Mouse (Mus musculus): ENCODE data around the gene Serpine2. TPM values are rescaled to one million over a fixed set of nuclear protein-coding genes. Genes with fewer than 3 reads are reported as not detected.

The Serpine2 gene
- polyA plus RNA-seq, 1 experiment from 2014 or later: 142 TPM

DNA sequence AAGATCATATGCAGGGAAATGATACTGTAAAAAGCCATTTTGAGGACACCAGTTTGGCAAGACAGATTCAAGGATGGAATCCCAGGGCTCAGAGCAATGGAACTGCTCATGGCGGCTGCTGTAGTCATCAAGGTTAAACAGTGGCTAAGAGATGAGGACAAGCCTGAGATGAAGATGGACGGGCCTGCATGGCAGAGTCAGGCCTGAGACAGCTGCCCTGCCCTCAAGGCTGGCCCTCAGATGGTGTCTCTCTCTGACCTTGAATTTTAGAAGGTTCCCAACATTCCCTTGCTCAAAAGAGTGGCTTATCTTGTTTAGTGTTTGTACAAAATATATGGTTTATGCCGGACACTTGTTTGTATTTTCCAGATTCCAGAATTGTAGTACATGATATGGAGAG lies 107.5 kb downstream of the Serpine2 start:
- no peaks in the 10 kb centered on the region for H3K27me3 ChIP-seq
- ATAC-seq (ENCODE audit: insufficient number of reproducible peaks, low FRiP score, low TSS enrichment, low read depth): no peak
- H3K9me3 ChIP-seq: no peaks in the 10 kb centered on the region
- peaks cover 6% of the 10 kb centered on the region; the same call in 1 of the 2 replicates for H3K4me1 ChIP-seq
- no peak overlapping the region for H3K27ac ChIP-seq
- peaks cover 3% of the 10 kb centered on the region; the same call in 1 of the 2 replicates for H3K36me3 ChIP-seq
- H3K9ac ChIP-seq: no peak overlapping the region
- 85% methylated on average over 3 of the region's 3 CpGs for WGBS
- H3K4me3 ChIP-seq: no peak overlapping the region
- H3K4me2 ChIP-seq: no peak overlapping the region

DNA sequence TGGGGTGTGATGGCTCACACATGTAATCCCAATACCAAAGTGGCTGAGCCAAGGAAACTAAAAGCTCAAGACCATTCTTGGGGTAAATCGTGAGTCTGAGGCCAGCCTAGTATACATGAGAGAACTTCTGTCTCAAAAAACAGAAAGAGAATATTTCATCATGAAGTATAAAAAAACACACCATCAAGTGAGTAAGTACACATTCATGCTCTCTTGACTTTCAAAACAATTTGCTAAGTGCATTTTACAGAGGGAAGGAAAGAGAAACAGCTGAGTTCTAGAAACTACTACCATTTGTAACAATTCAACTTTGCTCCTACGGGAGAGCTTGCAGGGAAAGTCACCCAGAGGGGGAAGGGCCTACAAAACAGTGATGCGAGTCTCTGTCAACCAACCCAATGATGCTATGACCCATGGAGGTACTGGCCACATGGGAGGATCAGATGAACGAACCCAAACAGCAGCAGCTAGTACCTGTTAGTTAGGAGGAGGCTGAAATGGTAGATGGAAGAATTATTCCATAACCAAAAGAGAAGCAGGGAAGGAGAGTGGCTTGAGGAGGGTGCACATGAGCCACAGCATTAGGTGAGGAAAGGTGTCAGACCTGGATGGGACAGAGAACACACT lies 108.2 kb downstream of the Serpine2 start:
- Histone ChIP-seq H3K36me3 (peaks cover 3% of the 10 kb centered on the region; the same call in 1 of the 2 replicates), H3K9ac (no peak overlapping the region), H3K27ac (no peak overlapping the region), H3K9me3 (no peaks in the 10 kb centered on the region), H3K4me2 (no peak overlapping the region), H3K4me3 (no peak overlapping the region), H3K27me3 (no peaks in the 10 kb centered on the region), H3K4me1 (peaks cover 6% of the 10 kb centered on the region; the same call in 1 of the 2 replicates)
- 81% methylated on average over 4 of the region's 4 CpGs for whole genome bisulfite sequencing
- no peak for ATAC-seq (ENCODE audit: insufficient number of reproducible peaks, low FRiP score, low TSS enrichment, low read depth)

DNA sequence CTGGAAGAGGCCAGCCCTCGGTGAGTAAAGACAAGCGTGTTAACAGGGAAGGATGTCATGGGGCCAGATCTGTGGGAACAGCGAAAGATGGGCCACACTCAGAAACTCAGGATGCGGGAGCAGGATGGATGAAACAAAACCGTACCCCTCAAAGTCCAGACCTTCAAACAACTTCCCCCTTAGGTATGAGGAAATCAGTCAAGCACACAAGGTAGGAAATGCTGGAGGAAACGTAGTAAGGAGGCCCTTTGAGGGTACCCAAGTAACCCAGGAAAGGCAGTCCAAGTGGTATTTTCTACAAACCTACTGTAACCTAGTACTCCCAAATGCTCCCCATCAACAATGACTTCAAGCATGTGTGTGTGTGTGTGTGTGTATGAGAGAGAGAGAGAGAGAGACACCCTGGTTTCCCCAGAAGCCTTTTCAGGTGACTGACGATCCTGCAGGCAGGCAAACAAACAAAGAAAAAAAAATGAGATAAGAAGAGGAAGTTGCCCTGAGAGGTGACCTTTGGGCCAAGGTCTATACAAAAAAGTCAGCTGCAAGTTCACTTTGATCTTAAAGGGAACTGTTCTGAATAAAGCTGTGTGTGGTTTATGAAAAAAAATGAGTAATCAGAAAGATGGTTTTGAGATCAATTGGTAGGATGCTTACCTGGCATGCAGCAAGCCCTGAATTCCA lies 108.8 kb downstream of the Serpine2 start:
- ATAC-seq (ENCODE audit: insufficient number of reproducible peaks, low FRiP score, low TSS enrichment, low read depth): no peak
- peaks cover 3% of the 10 kb centered on the region; the same call in 1 of the 2 replicates for H3K36me3 ChIP-seq
- peaks cover 5% of the 10 kb centered on the region; the same call in 1 of the 2 replicates for H3K4me1 ChIP-seq
- H3K9ac ChIP-seq: no peak overlapping the region
- H3K9me3 ChIP-seq: no peaks in the 10 kb centered on the region
- H3K27ac ChIP-seq: no peak overlapping the region
- 80% methylated on average over 7 of the region's 7 CpGs for WGBS
- no peaks in the 10 kb centered on the region for H3K27me3 ChIP-seq
- H3K4me2 ChIP-seq: no peak overlapping the region
- no peak overlapping the region for H3K4me3 ChIP-seq

DNA sequence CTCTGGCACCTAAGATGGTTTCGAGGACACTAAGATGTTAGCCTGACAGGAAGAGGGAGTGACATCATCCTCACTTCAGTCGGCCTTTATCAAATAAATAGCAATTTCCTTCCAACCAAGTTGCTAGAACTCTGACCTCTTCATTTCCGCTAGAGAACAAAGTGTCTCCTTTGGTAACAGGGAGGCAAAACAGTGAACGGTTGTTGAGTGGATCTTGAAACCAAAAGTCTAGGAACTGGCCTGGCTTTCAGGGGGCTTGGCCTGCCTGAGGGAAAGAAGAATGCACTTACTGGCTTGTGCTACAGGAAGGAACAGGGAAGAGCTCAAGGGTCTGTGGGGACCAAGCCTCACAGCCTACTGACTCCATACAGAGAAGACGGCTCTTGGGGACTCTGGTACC lies 109.8 kb downstream of the Serpine2 start:
- WGBS: 88% methylated on average over 5 of the region's 5 CpGs
- H3K27me3 ChIP-seq: no peaks in the 10 kb centered on the region
- no peaks in the 10 kb centered on the region for H3K9me3 ChIP-seq
- H3K4me3 ChIP-seq: no peak overlapping the region
- H3K36me3 ChIP-seq: peaks cover 3% of the 10 kb centered on the region; the same call in 1 of the 2 replicates
- no peak overlapping the region for H3K4me2 ChIP-seq
- H3K4me1 ChIP-seq: no peaks in the 10 kb centered on the region
- H3K27ac ChIP-seq: no peak overlapping the region
- no peak overlapping the region for H3K9ac ChIP-seq
- no peak for ATAC-seq (ENCODE audit: insufficient number of reproducible peaks, low FRiP score, low TSS enrichment, low read depth)

DNA sequence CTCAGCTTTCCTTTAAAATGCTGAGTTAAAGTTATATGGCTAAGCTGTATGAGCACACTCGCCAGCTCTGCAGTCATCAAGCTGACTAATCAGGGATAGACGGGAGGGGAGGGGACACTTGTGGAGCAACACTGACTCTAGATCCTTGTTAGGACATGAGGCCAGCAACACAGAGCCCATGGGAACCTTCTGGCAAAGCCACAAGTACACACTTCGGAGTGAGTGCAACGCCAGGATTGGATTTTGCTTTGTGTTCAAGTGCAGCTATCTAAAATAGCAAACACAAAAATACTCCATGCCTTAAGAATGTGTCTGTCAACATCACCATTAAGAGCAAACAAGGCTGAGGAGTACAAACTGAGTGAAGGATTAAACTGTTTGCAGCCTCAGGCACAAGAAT lies 114.9 kb downstream of the Serpine2 start:
- Histone ChIP-seq H3K27me3 (no peaks in the 10 kb centered on the region), H3K9ac (no peak overlapping the region), H3K36me3 (no peaks in the 10 kb centered on the region), H3K4me2 (no peak overlapping the region), H3K4me3 (no peak overlapping the region), H3K27ac (no peak overlapping the region), H3K4me1 (no peaks in the 10 kb centered on the region), H3K9me3 (no peaks in the 10 kb centered on the region)
- WGBS: 71% methylated on average over 4 of the region's 4 CpGs
- no peak for ATAC-seq (ENCODE audit: insufficient number of reproducible peaks, low FRiP score, low TSS enrichment, low read depth)

Other genes with a start within 250 kb of the Serpine2 start
- 0.31 and 0.81 TPM in 2 replicates for gene Ap1s3, start 189.2 kb downstream of the Serpine2 start, polyA plus RNA-seq (2015; fragmentation: Nextera tagmentation; extraction: Ambion mirVana)
- gene Mrpl44, start 85.2 kb downstream of the Serpine2 start, polyA plus RNA-seq (2015; fragmentation: Nextera tagmentation; extraction: Ambion mirVana): 42.1 and 46.1 TPM in 2 replicates
- 36.3 and 39.3 TPM in 2 replicates for gene Wdfy1, start 85.0 kb downstream of the Serpine2 start, polyA plus RNA-seq (2015; fragmentation: Nextera tagmentation; extraction: Ambion mirVana)

Measured in limb, embryonic 15.5 days (tissue).